Mouse (Mus musculus) brain, embryonic 14.5 days (tissue): ENCODE data around the gene Col7a1. TPM values are rescaled to one million over a fixed set of nuclear protein-coding genes. Genes with fewer than 3 reads are reported as not detected.

ENCODE experiments used
- DNase-seq: peaks from one replicate; pipeline ENCODE4 v3.0.0-alpha.2; 2011; ENCODE audit warnings: low read depth
- CTCF ChIP-seq: fragments of 200-500 bp; IDR thresholded peaks from 2 replicates; pipeline ENCODE4 v1.5.1; 2012; ENCODE audit warnings: inconsistent platforms, mild to moderate bottlenecking, moderate library complexity, borderline replicate concordance; ENCODE audit not compliant: insufficient read depth, insufficient read length; ENCODE audit errors: extremely low read depth
- POLR2A ChIP-seq: fragments of 200-500 bp; IDR thresholded peaks from 2 replicates; pipeline ENCODE4 v1.6.1; 2012; ENCODE audit warnings: mild to moderate bottlenecking, inconsistent platforms, borderline replicate concordance; ENCODE audit not compliant: poor library complexity, insufficient read depth, insufficient read length, severe bottlenecking; ENCODE audit errors: extremely low read depth
- polyA plus RNA-seq: library from polyadenylated mRNA; depleted of rRNA; stranded (reverse); fragments of >200 nt; gene quantifications from 2 replicates; pipeline ENCODE4 v1.2.3, GENCODE M21; 2012

Gene Col7a1
- polyA plus RNA-seq, 1 experiment: 8.3 TPM

GRCm38 (mm10) chr9:109000726-109001125 is 47.3 kb downstream of the Col7a1 start:
- peak; percentile 93 for TF ChIP-seq CTCF
- no peak for TF ChIP-seq POLR2A
- DNase-seq: peak; percentile 79

GRCm38 (mm10) chr9:109003201-109003600 is 49.8 kb downstream of the Col7a1 start:
- no peak for TF ChIP-seq POLR2A
- peak; percentile 73; the same call in 1 of the 2 replicates for TF ChIP-seq CTCF
- peak; percentile 21 for DNase-seq

- DNase-seq: no peak
- TF ChIP-seq POLR2A (no peak), CTCF (no peak)
Observed at GRCm38 (mm10) chr9:109007025-109007780, 53.8 kb downstream of the Col7a1 start.

- TF ChIP-seq POLR2A: no peak
- TF ChIP-seq CTCF: no peak
Observed at GRCm38 (mm10) chr9:109008081-109008480, 54.7 kb downstream of the Col7a1 start.

GRCm38 (mm10) chr9:109008994-109009635 is 55.7 kb downstream of the Col7a1 start:
- DNase-seq: no peak
- TF ChIP-seq POLR2A: no peak
- TF ChIP-seq CTCF: no peak

More at GRCm38 (mm10) chr9:109008081-109008480, 54.7 kb downstream of the Col7a1 start:
- no peak for DNase-seq

GRCm38 (mm10) chr9:109009636-109010315 is 56.4 kb downstream of the Col7a1 start:
- no peak for DNase-seq

GRCm38 (mm10) chr9:109010316-109010690 is 56.9 kb downstream of the Col7a1 start:
- TF ChIP-seq POLR2A (no peak), CTCF (no peak)
- no peak for DNase-seq

More at GRCm38 (mm10) chr9:109009636-109010315, 56.4 kb downstream of the Col7a1 start:
- TF ChIP-seq CTCF (no peak), POLR2A (no peak)

GRCm38 (mm10) chr9:109015397-109015796 is 62.0 kb downstream of the Col7a1 start:
- DNase-seq: no peak
- TF ChIP-seq POLR2A: no peak
- TF ChIP-seq CTCF: no peak

- no peak for TF ChIP-seq POLR2A
Observed at GRCm38 (mm10) chr9:109016973-109017604, 63.7 kb downstream of the Col7a1 start.

GRCm38 (mm10) chr9:109021428-109021827 is 68.0 kb downstream of the Col7a1 start:
- TF ChIP-seq POLR2A: no peak
- TF ChIP-seq CTCF: no peak

More at GRCm38 (mm10) chr9:109016973-109017604, 63.7 kb downstream of the Col7a1 start:
- no peak for DNase-seq

GRCm38 (mm10) chr9:109022866-109023685 is 69.7 kb downstream of the Col7a1 start:
- DNase-seq: no peak
- TF ChIP-seq CTCF: no peak
- TF ChIP-seq POLR2A: no peak

More at GRCm38 (mm10) chr9:109021428-109021827, 68.0 kb downstream of the Col7a1 start:
- DNase-seq: no peak

- DNase-seq: no peak
- no peak for TF ChIP-seq POLR2A
- no peak for TF ChIP-seq CTCF
Observed at GRCm38 (mm10) chr9:109027521-109027920, 74.1 kb downstream of the Col7a1 start.
